Mouse (Mus musculus): ENCODE measurements at regions not wholly inside any gene's neighbourhood (a gene's known extent, or its start where the extent isn't known, plus 50 kb on each side); places are given as distances from the start of the nearest gene placed in this dataset.

GRCm38 (mm10) chr5:62997464-62997863 lies 183.8 kb downstream of the Dthd1 start:
- Histone ChIP-seq H3K9ac (no peak overlapping the region), H3K4me3 (replicated peaks) (no peak overlapping the region), H3K9me3 (no peaks in the 10 kb centered on the region), H3K27me3 (replicated peaks) (no peaks in the 10 kb centered on the region), H3K36me3 (no peaks in the 10 kb centered on the region), H3K4me1 (no peaks in the 10 kb centered on the region), H3K27ac (no peak overlapping the region), H3K4me2 (no peak overlapping the region)
- ATAC-seq (ENCODE audit: insufficient read depth, low FRiP score, low read depth), result no peak
- WGBS, result 90% methylated on average over 1 of the region's 1 CpGs

DNA sequence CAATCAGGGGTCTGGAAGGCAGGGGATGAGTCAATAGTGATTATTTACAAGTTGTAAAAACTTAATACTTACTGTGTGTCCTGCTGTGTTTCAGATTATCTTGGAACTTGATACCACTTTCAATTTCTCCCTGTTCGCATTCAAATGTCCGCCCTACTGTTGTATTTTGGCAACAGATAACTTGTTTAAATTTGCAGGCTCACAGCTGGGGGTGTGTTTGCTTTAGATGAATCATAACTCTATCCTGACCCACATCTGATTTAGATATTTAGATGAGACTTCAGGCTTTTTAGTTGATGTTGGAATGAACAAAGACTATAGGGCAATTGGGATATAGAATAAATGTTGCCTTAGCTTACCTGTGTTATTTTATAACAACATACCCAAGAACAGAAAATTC lies 220.8 kb downstream of the Dthd1 start:
- no peak overlapping the region for H3K9ac ChIP-seq
- no peaks in the 10 kb centered on the region for H3K27me3 ChIP-seq (replicated peaks)
- no peak overlapping the region for H3K27ac ChIP-seq
- H3K4me1 ChIP-seq, result no peaks in the 10 kb centered on the region
- H3K36me3 ChIP-seq, result no peaks in the 10 kb centered on the region
- H3K9me3 ChIP-seq, result no peaks in the 10 kb centered on the region
- no peak overlapping the region for H3K4me3 ChIP-seq (replicated peaks)
- WGBS, result 77% methylated on average over 2 of the region's 2 CpGs
- H3K4me2 ChIP-seq, result no peak overlapping the region
- no peak for ATAC-seq (ENCODE audit: insufficient read depth, low FRiP score, low read depth)

GRCm38 (mm10) chr5:63045751-63046150 lies 232.1 kb downstream of the Dthd1 start:
- H3K9ac ChIP-seq, result no peak overlapping the region
- H3K27me3 ChIP-seq (replicated peaks), result no peaks in the 10 kb centered on the region
- ATAC-seq (ENCODE audit: insufficient read depth, low FRiP score, low read depth), result no peak
- 38% methylated on average over 2 of the region's 2 CpGs for WGBS
- no peaks in the 10 kb centered on the region for H3K4me1 ChIP-seq
- H3K9me3 ChIP-seq, result no peaks in the 10 kb centered on the region
- H3K4me3 ChIP-seq (replicated peaks), result no peak overlapping the region
- H3K27ac ChIP-seq, result no peak overlapping the region
- no peaks in the 10 kb centered on the region for H3K36me3 ChIP-seq
- H3K4me2 ChIP-seq, result no peak overlapping the region

GRCm38 (mm10) chr5:63063301-63063700 lies 249.7 kb downstream of the Dthd1 start:
- H3K4me1 ChIP-seq, result no peaks in the 10 kb centered on the region
- H3K27me3 ChIP-seq (replicated peaks), result no peaks in the 10 kb centered on the region
- H3K36me3 ChIP-seq, result no peaks in the 10 kb centered on the region
- no peak overlapping the region for H3K4me2 ChIP-seq
- 32% methylated on average over 2 of the region's 2 CpGs for WGBS
- no peak overlapping the region for H3K27ac ChIP-seq
- no peak overlapping the region for H3K9ac ChIP-seq
- no peak overlapping the region for H3K4me3 ChIP-seq (replicated peaks)
- no peak for ATAC-seq (ENCODE audit: insufficient read depth, low FRiP score, low read depth)
- no peaks in the 10 kb centered on the region for H3K9me3 ChIP-seq

DNA sequence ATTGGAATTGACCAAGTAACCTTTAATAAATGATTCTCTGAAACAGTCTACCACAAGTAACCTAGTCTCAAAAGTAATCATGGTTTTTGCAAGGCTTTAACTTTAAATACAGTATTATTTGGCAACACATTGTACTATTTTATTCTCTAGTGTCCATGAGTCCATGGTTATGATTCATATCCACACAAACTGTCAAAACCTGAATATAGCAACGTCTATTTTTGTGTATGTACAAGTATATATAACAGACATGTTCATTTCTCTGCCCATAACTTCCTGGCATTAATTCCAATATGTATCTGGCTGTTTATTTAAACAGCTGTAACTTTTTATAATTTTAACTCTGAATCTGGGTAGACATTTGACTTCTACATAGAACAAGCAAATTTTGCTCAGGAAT lies 253.2 kb downstream of the Dthd1 start:
- no peak for ATAC-seq (ENCODE audit: insufficient read depth, low FRiP score, low read depth)
- Histone ChIP-seq H3K9me3 (no peaks in the 10 kb centered on the region), H3K4me2 (no peak overlapping the region), H3K9ac (no peak overlapping the region), H3K27me3 (replicated peaks) (no peaks in the 10 kb centered on the region), H3K36me3 (no peaks in the 10 kb centered on the region), H3K4me1 (no peaks in the 10 kb centered on the region), H3K27ac (no peak overlapping the region), H3K4me3 (replicated peaks) (no peak overlapping the region)
- 32% methylated on average over 1 of the region's 1 CpGs for WGBS

- Histone ChIP-seq H3K4me3 (replicated peaks) (no peak overlapping the region), H3K4me1 (no peaks in the 10 kb centered on the region), H3K27me3 (replicated peaks) (no peaks in the 10 kb centered on the region), H3K9ac (no peak overlapping the region), H3K4me2 (no peak overlapping the region), H3K36me3 (no peaks in the 10 kb centered on the region), H3K9me3 (no peaks in the 10 kb centered on the region), H3K27ac (no peak overlapping the region)
- ATAC-seq (ENCODE audit: insufficient read depth, low FRiP score, low read depth), result no peak
- WGBS, result 74% methylated on average over 1 of the region's 1 CpGs
These were observed 284.5 kb downstream of the Dthd1 start for GRCm38 (mm10) chr5:63098129-63098528.

DNA sequence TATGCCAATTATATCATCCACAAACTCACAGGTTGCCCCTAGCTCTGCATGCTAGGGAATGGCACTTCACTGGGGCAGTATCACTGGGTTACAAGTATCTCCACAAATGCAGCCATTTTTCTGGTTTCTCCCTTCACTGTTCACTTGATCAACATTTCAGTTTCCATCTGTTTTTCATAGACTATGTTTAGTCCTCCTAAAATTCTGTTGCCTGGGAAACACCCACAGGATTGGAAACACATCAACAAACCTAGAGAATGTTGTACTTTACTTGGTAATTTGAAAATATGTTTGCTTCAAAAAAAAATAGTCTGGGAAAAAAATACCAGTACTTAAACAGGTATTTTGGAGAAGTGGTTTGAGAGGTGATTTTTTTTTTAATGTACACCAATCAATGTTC lies 318.9 kb downstream of the Dthd1 start:
- Histone ChIP-seq H3K9me3 (no peaks in the 10 kb centered on the region), H3K27ac (no peak overlapping the region), H3K27me3 (replicated peaks) (no peaks in the 10 kb centered on the region), H3K36me3 (no peaks in the 10 kb centered on the region), H3K4me2 (no peak overlapping the region), H3K4me1 (no peaks in the 10 kb centered on the region), H3K4me3 (replicated peaks) (no peak overlapping the region), H3K9ac (no peak overlapping the region)
- no peak for ATAC-seq (ENCODE audit: insufficient read depth, low FRiP score, low read depth)

DNA sequence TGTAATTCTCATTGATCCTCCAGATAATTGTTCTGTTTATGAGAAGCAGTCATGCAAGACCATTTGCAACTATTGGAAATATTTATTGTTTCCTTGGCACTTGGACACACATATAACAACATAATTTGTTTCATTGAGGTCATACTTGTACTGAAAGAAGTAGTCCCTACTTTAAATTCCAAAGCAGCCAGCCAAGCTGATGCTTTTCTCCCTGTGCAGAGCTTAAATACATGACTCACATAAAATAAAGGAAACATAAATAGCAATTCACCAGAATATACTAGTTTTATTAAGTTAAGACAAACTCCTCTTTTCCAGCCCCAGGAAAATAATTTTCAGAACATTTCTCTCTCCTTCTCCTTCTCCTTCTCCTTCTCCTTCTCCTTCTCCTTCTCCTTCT lies 324.3 kb downstream of the Dthd1 start:
- Histone ChIP-seq H3K9ac (no peak overlapping the region), H3K4me1 (no peaks in the 10 kb centered on the region), H3K9me3 (no peaks in the 10 kb centered on the region), H3K36me3 (no peaks in the 10 kb centered on the region), H3K27me3 (replicated peaks) (no peaks in the 10 kb centered on the region), H3K27ac (no peak overlapping the region), H3K4me3 (replicated peaks) (no peak overlapping the region), H3K4me2 (no peak overlapping the region)
- no peak for ATAC-seq (ENCODE audit: insufficient read depth, low FRiP score, low read depth)

DNA sequence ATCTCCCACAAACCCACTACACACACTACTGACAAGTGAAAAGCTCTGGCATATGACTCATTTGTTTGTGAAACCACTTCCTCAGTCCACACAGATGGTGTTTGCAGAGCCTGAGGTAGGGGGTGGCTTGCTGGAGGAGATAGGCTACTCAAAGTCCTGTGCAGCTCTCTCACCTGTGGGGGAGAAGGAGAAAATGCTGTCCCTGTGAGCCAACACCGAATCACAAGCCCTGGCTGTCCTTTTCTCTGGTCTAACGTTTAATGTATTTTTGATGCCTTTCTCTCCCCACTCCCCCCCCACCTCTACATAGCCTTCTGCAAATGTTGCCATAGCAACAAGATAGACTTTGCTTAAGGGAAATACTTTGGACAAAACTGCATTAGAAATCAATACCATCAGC lies 356.1 kb downstream of the Dthd1 start:
- WGBS, result 37% methylated on average over 2 of the region's 2 CpGs
- no peak overlapping the region for H3K9ac ChIP-seq
- H3K4me2 ChIP-seq, result no peak overlapping the region
- peak; percentile 65 for ATAC-seq (ENCODE audit: insufficient read depth, low FRiP score, low read depth)
- no peak overlapping the region for H3K27ac ChIP-seq
- no peaks in the 10 kb centered on the region for H3K4me1 ChIP-seq
- no peaks in the 10 kb centered on the region for H3K36me3 ChIP-seq
- H3K4me3 ChIP-seq (replicated peaks), result no peak overlapping the region
- no peaks in the 10 kb centered on the region for H3K9me3 ChIP-seq
- no peaks in the 10 kb centered on the region for H3K27me3 ChIP-seq (replicated peaks)

- Histone ChIP-seq H3K27ac (no peak overlapping the region), H3K9me3 (no peaks in the 10 kb centered on the region), H3K4me3 (replicated peaks) (no peak overlapping the region), H3K9ac (no peak overlapping the region), H3K4me1 (no peaks in the 10 kb centered on the region), H3K4me2 (no peak overlapping the region), H3K36me3 (no peaks in the 10 kb centered on the region), H3K27me3 (replicated peaks) (no peaks in the 10 kb centered on the region)
- ATAC-seq (ENCODE audit: insufficient read depth, low FRiP score, low read depth), result no peak
- WGBS, result 78% methylated on average over 3 of the region's 3 CpGs
These were observed 356.9 kb downstream of the Dthd1 start for GRCm38 (mm10) chr5:63170493-63170892.

GRCm38 (mm10) chr5:63213381-63213780 lies 399.8 kb downstream of the Dthd1 start:
- no peaks in the 10 kb centered on the region for H3K9me3 ChIP-seq
- H3K4me2 ChIP-seq, result no peak overlapping the region
- WGBS, result 47% methylated on average over 2 of the region's 2 CpGs
- no peaks in the 10 kb centered on the region for H3K36me3 ChIP-seq
- no peaks in the 10 kb centered on the region for H3K4me1 ChIP-seq
- ATAC-seq (ENCODE audit: insufficient read depth, low FRiP score, low read depth), result no peak
- H3K27ac ChIP-seq, result no peak overlapping the region
- no peak overlapping the region for H3K9ac ChIP-seq
- H3K4me3 ChIP-seq (replicated peaks), result no peak overlapping the region
- H3K27me3 ChIP-seq (replicated peaks), result no peaks in the 10 kb centered on the region

DNA sequence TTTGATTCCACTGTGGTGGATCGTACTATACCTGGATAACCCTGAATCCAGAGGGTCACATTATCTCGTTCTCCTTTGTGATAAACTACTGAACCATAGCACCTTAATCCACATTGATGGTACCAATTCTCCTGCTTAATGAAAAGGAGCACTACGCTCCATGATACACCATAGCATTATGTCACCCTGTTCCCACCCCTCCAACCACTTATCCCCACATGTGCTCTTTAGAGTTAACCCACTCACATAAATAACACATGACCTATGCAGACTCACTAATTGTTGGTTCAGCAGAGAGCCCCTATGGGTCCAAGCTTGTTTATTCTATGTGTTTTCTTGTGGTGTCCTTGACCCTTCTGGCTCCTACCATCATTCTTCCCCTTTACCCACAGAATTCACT lies 405.8 kb downstream of the Dthd1 start:
- ATAC-seq (ENCODE audit: insufficient read depth, low FRiP score, low read depth), result no peak
- Histone ChIP-seq H3K9me3 (no peaks in the 10 kb centered on the region), H3K4me3 (replicated peaks) (no peak overlapping the region), H3K36me3 (no peaks in the 10 kb centered on the region), H3K4me1 (no peaks in the 10 kb centered on the region), H3K27me3 (replicated peaks) (no peaks in the 10 kb centered on the region), H3K4me2 (no peak overlapping the region), H3K27ac (no peak overlapping the region), H3K9ac (no peak overlapping the region)
- WGBS, result 81% methylated on average over 3 of the region's 3 CpGs

DNA sequence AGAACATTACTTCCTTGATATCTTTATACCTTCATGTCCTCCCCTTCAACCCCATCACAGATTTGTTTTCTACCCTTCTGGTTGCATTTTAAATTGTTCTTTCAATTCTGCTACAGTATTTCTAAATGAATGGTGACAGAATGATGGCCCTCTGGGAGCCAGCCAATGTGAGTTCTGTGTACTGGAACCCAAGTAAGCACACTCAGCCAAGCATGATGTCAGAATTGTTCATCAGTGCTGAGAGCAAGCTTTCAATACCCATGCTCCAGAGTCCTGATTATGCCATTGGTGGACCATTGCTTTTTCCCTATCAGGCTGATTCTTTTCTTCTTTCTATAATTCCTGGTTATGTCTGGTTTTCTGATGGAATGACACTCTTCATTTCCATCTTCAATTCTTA lies 386.3 kb upstream of the Nwd2 start:
- no peak for ATAC-seq (ENCODE audit: insufficient read depth, low FRiP score, low read depth)
- Histone ChIP-seq H3K9ac (no peak overlapping the region), H3K27ac (no peak overlapping the region), H3K4me1 (no peaks in the 10 kb centered on the region), H3K27me3 (replicated peaks) (no peaks in the 10 kb centered on the region), H3K36me3 (no peaks in the 10 kb centered on the region), H3K4me3 (replicated peaks) (no peak overlapping the region), H3K4me2 (no peak overlapping the region), H3K9me3 (no peaks in the 10 kb centered on the region)
